Mouse (Mus musculus) T-cell, adult 2 months (primary cell): ENCODE measurements around the gene Vil1.

Experiments used
- DNase-seq: peaks from one replicate; pipeline ENCODE4 v3.0.0; 2022; ENCODE audit warnings: low spot score

Gene Vil1

DNA sequence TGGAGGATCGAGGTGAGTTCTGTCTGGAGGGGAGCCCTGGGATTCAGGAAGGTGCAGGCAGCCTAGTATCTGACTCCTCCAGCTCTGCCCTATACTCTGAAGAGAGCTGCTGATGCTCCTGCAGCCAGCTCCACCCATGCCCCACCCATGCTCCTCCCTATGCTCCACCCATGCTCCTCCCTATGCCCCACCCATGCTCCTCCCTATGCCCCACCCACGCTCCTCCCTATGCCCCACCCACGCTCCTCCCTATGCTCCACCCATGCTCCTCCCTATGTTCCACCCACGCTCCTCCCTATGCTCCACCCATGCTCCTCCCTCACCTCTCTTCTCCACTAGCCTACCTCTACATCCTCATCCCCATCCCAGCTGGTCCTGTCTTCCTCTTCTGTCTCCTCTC lies 6.0 kb downstream of the Vil1 start:
- DNase-seq: no peak

DNA sequence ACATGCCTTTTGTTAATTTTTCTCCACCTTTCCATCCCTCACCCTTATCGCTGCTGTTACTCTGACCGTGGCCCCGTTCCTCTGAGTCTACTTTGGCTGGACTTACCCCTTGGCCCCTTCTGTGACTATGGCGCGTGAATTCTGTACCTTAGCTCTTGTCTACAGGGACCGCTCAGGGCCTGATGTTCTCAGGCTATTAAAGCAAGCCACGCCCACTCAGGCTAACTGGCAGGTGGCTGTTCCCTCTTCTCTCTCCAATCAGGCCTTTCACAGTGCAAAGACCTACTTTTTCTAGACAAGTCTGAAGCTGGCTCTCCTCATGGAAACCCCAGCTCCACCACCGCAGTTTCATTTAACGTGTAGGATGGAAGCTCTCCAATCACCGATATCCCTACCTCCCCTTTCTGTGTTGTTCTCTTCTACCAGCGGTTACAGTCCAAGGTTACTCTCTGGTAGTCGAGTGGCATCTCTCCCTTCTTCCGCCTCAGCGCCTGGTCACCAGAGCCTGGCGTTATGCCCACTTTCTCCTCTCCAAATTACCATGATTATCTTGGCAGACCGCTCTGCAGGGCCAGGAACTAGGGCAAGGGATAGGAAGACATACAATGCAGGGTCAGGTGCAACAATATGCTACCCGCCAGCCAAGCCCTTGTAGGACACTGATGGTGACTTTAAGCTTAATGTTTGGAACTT lies 9.7 kb downstream of the Vil1 start:
- no peak for DNase-seq

DNA sequence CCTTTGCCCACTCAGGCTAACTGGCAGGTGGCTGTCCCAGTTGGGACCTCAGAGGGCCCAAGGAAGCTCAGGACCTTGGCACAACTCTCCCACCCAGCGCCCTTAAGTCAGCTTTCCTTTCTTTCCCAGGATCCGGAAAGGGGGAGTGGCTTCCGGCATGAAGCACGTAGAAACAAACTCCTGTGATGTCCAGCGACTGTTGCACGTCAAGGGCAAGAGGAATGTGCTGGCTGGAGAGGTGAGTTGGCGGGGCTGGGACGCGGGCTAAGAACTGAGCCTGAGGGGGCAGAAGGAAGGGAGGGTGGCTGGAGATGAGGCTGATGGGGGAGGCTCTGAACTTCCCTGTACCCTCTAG lies 10.2 kb downstream of the Vil1 start:
- DNase-seq: no peak

DNA sequence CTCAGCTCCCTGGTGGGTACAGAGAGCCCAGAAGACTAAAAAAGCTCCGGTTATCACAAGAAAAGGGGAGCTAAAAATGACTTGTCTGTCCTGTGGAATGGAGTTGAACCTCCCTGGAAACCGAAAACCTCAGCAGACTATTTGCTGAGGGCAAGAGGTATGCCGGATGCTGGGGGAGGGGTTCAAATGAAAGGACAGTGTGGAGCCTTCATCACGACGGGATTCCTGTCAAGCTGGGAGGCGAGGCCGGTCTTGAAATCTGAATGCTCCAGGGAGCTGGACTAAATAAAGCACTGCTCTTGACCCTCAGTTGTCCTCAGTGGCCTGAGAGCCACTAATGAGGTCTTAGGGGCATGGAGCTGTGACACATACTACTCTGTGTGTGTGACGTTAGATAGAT lies 14.0 kb downstream of the Vil1 start:
- DNase-seq: no peak

DNA sequence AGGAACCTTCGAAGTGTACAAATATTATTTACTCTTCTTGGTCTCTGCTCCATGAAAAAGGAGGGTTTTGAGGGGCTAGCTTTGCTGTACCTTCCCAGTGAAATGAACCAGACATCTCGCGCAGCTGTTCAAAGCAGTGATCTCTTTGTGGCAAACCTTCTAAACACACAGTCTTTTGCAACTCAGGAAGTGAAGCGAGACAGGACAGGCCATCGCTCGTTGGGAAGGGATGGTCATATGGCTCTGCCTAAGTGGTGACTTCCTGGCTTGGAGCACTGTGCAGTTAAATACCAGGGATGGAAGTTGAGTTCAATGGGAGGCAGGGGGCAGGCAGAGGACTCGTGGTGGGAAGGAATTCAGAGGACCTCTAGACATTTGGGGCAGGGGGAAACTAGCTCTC lies 16.7 kb downstream of the Vil1 start:
- DNase-seq: no peak

DNA sequence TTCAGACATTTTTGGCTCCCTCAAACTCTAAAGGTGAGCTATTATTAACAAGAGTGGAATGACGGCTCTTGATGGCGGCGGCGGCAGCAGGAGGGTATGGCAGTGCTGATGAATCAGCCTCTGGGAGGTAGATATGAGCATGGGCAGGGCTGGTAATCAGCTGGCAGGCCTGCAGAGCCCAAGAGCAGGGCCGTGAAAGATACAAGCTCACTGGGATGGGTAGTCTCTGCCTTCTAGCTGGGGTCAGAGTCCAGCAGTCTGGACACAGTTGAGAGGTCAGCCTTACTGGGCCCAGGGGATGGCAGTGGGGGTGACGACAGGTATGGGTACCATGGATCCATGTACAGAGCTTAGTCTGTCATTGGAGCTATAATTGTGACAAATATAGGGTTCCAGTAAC lies 24.0 kb downstream of the Vil1 start:
- DNase-seq: no peak

DNA sequence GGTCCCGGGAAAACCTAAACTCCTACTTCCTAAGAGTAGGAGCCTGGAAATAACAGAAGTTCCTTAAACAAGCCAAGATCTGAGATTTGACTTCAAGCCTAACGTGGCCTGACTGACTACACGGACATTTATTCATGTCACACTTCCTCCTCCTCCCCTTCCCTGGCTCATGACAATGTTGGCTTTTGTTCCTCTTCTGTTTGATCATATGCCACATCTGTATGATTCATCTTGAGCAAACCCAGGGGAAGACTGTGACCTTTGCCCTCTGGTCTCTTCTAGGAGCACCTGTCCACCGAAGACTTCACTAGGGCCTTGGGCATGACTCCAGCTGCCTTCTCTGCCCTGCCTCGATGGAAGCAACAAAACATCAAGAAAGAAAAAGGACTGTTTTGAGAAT lies 25.4 kb downstream of the Vil1 start:
- no peak for DNase-seq

DNA sequence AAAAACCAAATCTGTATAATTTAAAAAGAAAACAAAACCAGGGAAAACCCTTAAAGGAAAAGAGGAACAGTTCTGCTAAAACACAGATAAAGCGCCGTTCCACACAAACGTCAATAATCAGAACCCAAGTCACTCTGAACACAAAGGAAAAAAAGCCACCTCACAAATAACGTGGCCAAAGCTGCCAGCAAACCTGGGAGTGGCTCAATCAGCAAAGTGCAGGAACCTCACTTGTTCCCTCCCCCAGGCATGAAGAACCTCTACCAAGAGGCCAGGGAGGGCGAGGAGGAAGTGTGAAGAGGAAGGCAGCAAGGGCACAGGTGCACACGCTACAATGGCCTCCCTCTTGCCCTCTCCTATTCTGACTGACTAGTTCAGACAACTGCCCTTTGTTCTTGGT lies 26.4 kb downstream of the Vil1 start:
- no peak for DNase-seq

DNA sequence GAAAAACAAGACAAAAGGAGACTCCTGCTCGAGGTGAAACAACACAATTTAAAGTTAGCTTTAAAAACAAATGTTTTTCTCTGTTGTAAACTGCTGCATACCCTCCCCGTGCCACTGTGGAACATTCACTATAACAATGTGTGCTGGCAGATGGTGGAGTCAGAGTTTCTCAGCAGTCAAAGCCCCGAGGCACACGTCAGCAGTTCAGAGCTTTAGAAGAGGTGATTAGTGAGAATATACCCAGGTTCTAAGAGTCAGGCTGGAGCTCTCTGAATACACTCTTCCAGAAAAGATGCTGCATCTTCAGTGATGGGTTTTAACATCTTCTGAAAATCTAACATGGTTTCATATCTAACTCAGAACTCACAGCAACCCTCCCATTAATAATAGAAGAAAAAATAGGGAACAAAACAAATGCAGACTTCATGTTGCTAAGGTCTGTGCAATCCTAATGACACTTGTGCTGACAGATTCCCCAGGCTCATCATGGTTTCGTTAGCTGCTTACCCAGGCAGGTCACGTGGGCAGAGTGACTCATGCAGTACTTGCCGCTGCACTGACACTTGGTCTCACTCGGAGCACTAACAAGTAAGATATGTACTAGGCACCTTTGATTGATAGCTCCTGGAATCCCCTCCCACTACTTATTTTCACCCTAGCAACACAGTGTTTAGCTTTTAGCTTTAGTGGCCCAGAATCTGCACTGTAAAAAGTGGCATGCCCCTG lies 28.7 kb downstream of the Vil1 start:
- DNase-seq: no peak

DNA sequence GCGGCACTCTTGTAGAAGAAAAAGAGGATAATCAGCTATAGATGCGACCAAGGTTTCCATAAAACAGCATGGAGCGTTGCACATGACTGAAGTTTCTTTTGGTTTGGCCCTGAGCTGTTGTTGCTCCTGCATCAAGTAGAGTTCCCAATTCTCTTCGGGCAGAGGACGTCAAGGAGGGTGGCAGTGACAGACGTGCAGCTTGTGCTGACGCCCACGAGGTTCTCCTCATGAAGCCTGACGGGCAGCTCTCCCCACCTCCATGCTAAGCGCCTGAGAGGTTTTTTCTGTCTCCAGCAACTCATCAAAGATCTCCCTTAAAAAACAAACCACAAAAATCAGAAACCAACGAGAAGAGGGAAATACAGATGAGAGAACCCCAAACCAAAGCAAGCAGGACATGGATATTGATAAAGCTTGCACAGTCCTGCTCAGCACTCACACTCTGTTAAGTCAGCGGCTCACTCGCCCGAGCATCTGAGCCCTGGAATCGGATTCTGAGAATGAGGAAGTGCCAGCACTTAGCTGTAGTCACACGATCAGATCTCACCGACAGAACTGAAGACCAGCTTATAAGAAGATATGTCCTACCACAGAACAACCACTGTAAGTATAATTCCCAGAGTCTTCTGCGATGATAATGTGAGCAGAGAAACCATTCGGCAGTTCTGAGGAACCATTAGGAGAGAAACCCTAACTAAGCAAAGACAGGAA lies 30.1 kb downstream of the Vil1 start:
- DNase-seq: no peak

DNA sequence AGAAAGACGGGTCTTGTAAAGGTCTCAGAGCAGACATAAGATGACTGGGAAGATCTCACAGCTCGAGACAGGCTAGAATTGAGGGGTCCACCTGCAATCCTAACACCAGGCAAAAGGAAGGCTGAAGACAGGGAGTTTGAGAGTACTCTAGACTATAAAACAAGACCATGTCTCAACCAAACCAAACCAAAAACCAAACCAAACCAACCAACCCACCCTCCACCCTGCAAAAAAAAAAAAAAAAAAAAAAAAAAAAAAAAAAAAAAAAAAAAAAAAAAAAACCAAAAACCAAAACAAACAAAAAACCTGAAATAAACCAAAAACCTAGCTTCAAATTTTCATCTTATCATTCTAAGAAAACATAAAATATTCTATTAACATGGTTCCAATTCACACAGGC lies 35.4 kb downstream of the Vil1 start:
- DNase-seq: no peak

DNA sequence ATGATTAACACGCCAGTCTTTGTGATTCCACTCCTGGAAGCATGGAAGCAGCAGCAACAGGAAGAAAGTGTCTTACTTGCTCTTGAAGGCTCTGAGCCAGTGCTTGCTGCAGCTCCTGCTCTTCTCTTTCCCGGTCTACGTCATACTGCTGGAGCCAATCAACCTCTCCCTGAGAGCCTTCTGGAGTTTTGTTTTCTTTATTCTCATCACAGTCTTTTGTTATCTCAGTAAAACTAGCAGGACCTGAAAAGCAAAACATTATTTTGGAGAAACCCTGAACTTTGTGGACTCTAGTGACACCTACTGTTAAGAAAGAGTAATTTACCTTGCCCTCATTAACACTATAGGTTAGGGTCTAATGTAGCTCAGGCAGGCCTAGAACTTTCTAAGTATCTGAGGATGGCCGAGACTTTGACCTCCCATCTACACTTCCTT lies 43.5 kb downstream of the Vil1 start:
- peak; percentile 15 for DNase-seq

DNA sequence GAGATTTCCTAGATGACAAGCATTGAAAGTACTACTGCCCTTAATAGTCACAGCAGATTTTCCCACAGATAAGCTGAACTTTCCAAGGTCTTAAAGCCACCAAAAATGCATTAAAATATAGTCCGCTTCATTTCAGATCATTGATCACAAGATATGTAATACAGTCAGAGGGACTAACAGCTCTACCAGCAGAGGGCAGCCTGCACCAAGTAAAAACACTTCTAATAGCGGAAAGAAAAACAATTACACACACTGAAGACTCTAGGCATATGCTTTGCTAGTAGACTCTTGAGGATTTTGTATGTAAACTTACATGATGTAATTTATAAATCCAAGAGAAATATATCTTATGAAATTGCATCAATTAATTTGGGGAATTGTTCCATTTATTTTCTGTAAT lies 51.1 kb downstream of the Vil1 start:
- peak; percentile 8 for DNase-seq
